Mouse (Mus musculus) heart, postnatal 0 days (tissue): ENCODE results near the gene Sh3yl1.

Experiments
- CTCF ChIP-seq: IDR thresholded peaks from 2 replicates; pipeline ENCODE4 v1.5.1; 2016; ENCODE audit warnings: antibody characterized with exemption, control low read depth, low read depth
- EP300 ChIP-seq: IDR thresholded peaks from 2 replicates; pipeline ENCODE4 v1.6.1; 2016; ENCODE audit warnings: antibody characterized with exemption, low read depth

DNA sequence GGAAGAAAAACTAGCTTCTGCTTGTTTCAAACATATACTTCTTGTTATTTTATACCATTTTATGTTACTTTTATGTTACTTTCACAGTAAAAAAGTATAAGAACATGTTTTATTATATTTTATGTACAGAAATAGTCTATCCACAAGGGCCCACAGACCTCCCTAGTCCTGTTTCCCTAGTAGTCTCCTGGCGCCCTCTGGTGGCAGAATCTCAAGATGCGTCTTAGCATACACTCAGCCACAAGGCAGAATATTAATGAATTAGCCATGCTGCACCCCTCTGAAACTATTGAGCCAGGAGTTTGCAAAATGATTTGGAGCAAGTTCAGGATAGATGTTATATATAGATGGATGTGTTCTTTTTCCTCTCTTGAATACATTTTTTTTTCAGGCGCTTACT is 93.5 kb downstream of the Sh3yl1 start:
- TF ChIP-seq CTCF, result peak; percentile 89
- TF ChIP-seq EP300, result no peak
